Mouse (Mus musculus): ENCODE results near the gene Plin1.
A peak's percentile ranks its signal among the peaks of the same experiment; 100 is the strongest.

Gene Plin1

GRCm38 (mm10) chr7:79732622-79733021, at the start of gene Plin1:
Plin1 (minus strand) TSS chr7:79732903.
- DNase-seq = no peak

- no peak for DNase-seq
Observed at GRCm38 (mm10) chr7:79782516-79782855, 49.8 kb upstream of the Plin1 start.

- DNase-seq = no peak
Observed at GRCm38 (mm10) chr7:79781826-79782515, 49.3 kb upstream of the Plin1 start.

DNA sequence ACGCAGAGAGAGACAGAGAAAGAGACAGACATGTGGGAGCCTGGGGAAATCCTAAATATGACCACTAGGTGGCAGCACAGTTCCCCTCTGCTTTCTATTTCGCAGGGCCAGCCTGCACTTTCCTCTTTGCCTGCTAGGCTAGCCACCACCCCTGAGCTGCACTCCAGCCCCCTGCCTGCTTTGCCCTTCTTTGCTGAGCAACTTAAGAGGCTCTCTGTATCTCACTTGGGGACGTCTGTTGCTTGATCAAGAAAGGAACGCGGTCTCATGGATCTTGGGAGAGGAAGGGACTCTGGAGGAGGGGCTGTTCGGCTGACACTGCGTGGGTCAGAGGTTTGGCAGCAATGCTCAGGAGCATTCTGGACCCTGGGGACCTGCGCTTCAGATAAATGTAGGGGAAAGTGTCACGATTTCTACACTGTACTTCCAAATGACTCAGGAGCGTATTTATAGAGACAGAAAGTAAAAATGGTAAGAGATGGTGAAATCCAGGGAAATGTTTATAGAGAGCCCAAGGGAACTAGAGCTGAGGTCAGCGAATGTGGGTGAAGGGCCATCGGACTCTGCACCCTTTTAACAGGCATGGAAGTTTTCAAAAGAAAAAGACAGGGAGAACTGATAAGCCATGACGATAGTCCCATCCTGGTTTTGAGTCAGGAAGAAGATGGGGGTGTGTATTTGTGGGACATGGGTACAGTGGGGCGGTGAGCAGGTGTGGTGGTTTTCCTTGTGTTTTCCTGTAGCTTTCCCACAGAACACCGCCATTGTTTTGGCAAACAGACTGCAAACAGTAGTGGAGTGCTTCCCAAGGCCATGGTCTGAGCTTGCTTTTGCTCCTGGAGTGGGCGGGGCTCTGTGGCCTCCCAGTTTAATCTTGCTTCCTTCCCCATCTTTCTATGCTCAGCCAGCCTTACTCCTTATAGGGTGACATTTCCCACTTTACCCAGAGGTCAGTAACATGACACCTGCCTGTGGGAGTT, 48.2 kb upstream of the Plin1 start:
- peak; percentile 82 for DNase-seq

DNA sequence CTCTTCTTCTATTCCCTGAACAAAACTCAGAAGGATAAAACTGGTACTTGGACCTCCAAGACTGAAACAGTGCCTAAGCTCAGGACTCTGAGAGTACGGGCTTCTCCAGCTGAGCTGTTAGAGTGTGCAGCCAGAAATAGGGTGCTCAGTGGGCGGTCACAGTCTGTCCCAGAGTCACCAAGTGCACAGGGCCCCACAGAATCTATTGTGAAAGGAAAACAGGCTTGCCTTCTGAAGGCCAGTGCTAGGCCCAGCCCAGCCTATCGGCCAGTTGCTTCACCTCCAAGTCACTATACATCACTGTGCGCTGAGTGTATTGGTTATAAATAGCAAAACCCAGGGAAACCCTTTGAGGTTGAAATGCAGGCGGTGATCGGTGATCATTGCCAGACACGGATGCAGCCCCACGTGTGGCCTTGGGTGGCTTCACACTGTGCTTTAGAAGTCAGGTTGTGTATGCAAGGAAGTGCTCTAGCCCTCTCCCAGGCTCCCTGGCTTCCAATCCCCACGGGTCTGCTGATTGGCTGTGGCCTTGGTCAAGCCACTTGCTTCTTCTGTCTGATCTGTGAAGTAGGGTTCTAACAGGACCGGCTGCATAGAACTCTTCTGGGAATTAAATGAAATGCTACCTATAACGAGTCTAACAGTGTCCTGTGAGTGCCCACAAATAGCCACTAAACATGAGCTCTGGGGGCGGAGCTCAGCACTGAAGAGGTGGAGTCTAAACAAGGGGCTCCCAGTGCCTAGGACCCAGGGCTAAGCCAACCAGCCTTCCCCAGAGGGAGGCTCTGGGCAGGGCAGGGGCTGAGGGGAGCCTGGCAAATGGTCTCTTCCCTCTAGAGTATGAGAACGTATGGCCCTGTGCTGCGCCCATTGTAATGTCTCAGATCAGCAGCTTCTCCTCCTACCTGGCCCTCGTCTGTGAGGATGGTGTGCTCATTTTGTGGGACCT, 39.1 kb upstream of the Plin1 start:
- no peak for DNase-seq

GRCm38 (mm10) chr7:79769664-79770063, 37.0 kb upstream of the Plin1 start:
- peak; percentile 20 for DNase-seq

DNA sequence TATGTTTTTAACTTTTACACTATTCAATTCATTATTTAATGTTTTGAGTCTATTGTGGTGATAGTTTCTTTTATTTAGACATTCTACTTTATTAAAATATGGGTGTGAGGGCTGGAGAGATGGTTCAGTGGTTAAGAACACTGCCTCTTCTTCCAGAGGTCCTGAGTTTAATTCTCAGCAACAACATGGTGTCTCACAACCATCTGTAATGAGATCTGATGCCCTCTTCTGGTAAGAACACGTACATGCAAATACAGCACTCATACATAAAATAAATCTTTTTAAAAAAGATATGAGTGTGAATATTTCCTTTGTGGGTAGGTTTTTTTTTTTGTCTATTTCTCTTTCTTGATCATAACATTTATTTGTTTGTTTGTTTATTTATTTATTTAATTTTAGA, 33.3 kb upstream of the Plin1 start:
- no peak for DNase-seq

DNA sequence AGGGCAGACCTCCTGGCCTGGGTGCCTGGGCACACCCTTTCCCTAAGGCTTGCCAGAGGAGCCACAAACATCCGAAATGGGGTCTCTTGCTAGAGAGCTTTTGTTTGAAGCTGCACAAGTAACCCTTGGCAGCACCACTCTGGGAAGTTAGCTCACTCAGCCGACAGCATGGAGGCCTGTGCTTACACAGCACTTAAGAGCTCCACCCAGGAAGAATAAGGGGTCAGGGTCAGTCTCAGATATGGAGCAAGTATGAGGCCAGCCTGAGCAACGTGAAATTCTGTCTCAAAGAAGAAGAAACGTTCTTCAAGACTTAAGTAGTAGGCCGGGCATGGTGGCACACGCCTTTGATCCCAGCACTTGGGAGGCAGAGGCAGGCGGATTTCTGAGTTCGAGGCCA, 29.4 kb upstream of the Plin1 start:
- no peak for DNase-seq

GRCm38 (mm10) chr7:79761124-79761876, 28.6 kb upstream of the Plin1 start:
- no peak for DNase-seq

DNA sequence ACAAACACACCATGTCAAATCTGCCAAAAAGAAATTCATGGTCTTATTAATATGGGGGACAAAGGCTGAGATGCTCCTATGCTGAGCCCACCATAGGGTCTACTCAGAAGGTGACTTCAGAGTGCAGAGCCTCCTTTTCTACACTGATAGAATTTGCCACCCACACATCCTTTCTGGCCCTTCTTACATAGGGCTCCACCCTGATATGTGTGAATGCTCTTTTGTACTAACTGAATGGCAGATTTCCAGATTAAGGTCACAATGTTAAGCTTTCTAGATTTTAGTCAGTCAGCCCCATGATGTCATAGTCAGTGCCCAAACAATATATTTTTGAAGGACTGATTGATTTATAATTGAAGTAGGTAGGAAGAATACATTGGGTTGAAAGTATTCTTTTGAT, 27.1 kb upstream of the Plin1 start:
- no peak for DNase-seq

GRCm38 (mm10) chr7:79758176-79758575, 25.5 kb upstream of the Plin1 start:
- no peak for DNase-seq

GRCm38 (mm10) chr7:79756334-79756733, 23.6 kb upstream of the Plin1 start:
- no peak for DNase-seq

GRCm38 (mm10) chr7:79749511-79749910, 16.8 kb upstream of the Plin1 start:
- DNase-seq = no peak

- no peak for DNase-seq
Observed at GRCm38 (mm10) chr7:79747659-79748058, 15.0 kb upstream of the Plin1 start.

DNA sequence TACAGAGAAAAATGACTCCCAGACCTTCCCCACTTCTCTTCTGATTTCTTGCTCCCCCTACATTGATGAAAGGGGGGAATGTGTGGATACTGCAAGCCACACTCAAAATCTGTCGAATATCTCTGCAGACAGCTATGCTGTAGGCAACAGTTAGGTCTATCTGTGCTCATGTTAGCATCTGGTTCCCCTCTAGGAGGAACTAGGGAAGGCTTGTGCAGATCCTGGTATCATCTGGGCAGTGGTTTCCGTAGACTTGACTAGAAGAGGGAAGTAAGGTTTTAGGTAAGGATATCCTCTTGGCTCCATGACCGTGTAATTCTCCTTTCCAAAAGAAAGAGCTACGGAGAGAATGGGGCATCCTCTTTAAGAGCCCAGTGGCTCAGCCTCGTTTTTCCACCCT, 11.9 kb upstream of the Plin1 start:
- DNase-seq = no peak

- no peak for DNase-seq
Observed at GRCm38 (mm10) chr7:79744051-79744450, 11.3 kb upstream of the Plin1 start.

DNA sequence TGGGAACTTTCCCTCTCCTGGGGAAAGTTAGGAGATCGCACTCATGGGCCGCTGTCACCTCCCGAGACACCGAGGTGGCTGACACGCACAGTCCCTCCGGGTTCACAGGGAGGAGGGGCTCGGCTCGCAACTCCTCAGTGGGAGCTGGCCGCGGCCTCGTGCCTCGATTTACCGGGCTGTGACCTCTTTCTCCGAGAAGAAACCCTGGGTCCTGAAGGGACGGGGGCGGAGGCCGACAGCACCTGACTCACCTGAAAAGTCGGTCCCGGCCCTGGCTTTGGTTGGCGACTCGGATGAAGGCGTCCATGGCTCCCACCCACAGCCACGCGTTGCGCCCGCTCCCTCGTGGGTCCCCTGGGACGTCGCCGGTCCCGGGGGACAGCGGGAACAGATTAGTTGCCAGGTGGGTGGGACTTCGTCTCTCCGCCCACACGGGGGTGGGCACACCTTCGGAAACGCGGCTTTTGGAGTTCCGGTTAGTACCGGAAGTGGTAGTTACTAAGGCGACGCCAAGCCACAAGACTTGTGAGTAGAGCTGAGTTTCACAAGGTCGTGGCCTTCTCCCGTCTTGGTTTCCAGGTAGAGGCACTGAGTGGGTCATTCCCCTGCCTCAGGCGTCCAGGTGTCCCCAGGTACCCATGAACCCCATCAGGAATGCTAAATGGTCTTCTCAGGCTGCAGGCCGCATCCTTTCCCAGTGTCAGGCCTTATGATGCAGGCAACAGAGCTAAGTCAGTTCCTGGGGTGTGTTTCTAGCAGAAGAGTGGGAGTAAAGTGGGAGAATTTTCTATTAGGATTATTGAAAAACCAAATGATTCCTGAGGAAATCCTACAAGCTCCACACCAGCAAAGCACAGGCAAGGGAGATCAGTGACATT, 10.2 kb upstream of the Plin1 start, which contains the start of the genes Pex11a and Wdr93:
Pex11a (minus strand) TSS at position 473 of the 878 bp plus-strand sequence.
Wdr93 (plus strand) TSS at position 505 of the 878 bp plus-strand sequence.
- peak; percentile 90 for DNase-seq

- DNase-seq = no peak
Observed at GRCm38 (mm10) chr7:79742277-79742658, 9.6 kb upstream of the Plin1 start.

DNA sequence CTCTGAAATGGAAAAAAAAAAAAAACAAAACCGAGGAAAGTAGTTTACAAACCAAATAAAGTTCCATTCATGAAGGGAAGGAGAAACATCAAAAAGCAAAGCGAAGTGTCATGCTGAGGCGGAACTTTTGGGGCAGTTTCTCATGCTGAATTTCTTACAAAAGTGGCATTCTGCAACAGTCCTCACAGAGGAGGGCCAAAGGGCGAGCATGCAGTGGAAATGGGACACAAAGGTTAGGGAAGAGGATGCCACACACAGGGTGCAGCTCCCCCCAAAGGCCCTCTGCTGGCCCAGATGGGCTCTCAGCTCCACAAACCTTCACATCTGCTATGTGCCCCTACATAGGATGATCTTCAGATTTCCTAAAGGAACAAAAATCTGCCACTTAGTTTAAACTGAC, 7.6 kb upstream of the Plin1 start:
- no peak for DNase-seq

DNA sequence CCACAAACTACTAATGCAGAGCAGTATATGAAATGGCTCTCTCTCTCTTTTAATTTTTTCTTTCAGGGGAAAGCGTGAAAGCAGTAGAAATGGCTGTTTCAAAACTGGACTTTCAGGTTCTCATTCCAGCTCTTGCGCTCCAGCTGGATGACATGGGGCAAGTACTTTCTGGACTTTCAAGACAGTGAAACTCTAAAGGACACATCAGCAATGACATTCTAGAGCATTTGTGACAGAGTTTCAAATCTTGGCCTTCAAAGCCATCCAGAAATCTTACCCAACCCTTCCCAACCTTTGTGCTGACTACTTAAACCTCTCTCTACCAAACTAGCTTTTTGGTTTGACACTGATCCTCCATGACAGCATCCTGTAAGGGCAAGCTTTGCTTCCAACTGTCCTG, 6.2 kb upstream of the Plin1 start:
- DNase-seq = no peak

- no peak for DNase-seq
Observed at GRCm38 (mm10) chr7:79736511-79736910, 3.8 kb upstream of the Plin1 start.
